Mouse (Mus musculus): Measurements from ENCODE around the gene Slc25a42.

GRCm38 (mm10) chr8:70178231-70178630, 33.9 kb downstream of the Slc25a42 start:
- TF ChIP-seq CTCF (IDR thresholded peaks at IDR 0.05; ENCODE audit: borderline replicate concordance, insufficient read depth, low read depth, low read length) = no peak
- TF ChIP-seq POLR2A (IDR thresholded peaks at IDR 0.05; ENCODE audit: borderline replicate concordance, insufficient read depth, low read length) = no peak
